Mouse (Mus musculus): ENCODE data around the gene Fam32a. TPM values are rescaled to one million over a fixed set of nuclear protein-coding genes. Genes with fewer than 3 reads are reported as not detected.
A peak's percentile ranks its signal among the peaks of the same experiment; 100 is the strongest.

Fam32a gene
- total RNA-seq, 2 experiments from 2014 or later, result 7.8 to 9.5 TPM

- intact Hi-C loops (cut with DNase I), result no loop called here
- peak; percentile 54 for TF ChIP-seq CTCF (IDR thresholded peaks at IDR 0.05)
- no peak overlapping the region for H3K4me3 ChIP-seq
- H3K27ac ChIP-seq, result no peak overlapping the region
- DNase-seq, result peak; percentile 48
These were observed 37.8 kb downstream of the Fam32a start for GRCm38 (mm10) chr8:72257171-72257901.

GRCm38 (mm10) chr8:72257902-72258238 lies 38.3 kb downstream of the Fam32a start:
- intact Hi-C loops (cut with DNase I), result loop anchor here (1.0 kb wide), 1 partner anchor 108 kb away; no protein-coding TSS in a partner anchor
- no peak overlapping the region for H3K27ac ChIP-seq
- DNase-seq, result no peak
- no peak for TF ChIP-seq CTCF (IDR thresholded peaks at IDR 0.05)
- H3K4me3 ChIP-seq, result no peak overlapping the region

- no peak for DNase-seq
- no peak overlapping the region for H3K4me3 ChIP-seq
- intact Hi-C loops (cut with DNase I), result no loop called here
- H3K27ac ChIP-seq, result peak overlapping the region; percentile 74; the same call in 1 of the 2 replicates
- TF ChIP-seq CTCF (IDR thresholded peaks at IDR 0.05), result no peak
These were observed 40.3 kb downstream of the Fam32a start for GRCm38 (mm10) chr8:72259862-72260261.

GRCm38 (mm10) chr8:72260585-72260984 lies 41.1 kb downstream of the Fam32a start:
- TF ChIP-seq CTCF (IDR thresholded peaks at IDR 0.05), result no peak
- peak; percentile 48 for DNase-seq
- no peak overlapping the region for H3K4me3 ChIP-seq
- peak overlapping the region; percentile 74 for H3K27ac ChIP-seq
- intact Hi-C loops (cut with DNase I), result no loop called here

GRCm38 (mm10) chr8:72261019-72261418 lies 41.5 kb downstream of the Fam32a start:
- intact Hi-C loops (cut with DNase I), result no loop called here
- Histone ChIP-seq H3K4me3 (no peak overlapping the region), H3K27ac (peak overlapping the region; percentile 74)
- TF ChIP-seq CTCF (IDR thresholded peaks at IDR 0.05), result peak; percentile 67
- peak; percentile 42 for DNase-seq

- no peak for DNase-seq
- intact Hi-C loops (cut with DNase I), result no loop called here
- Histone ChIP-seq H3K27ac (peak overlapping the region; percentile 74), H3K4me3 (no peak overlapping the region)
- TF ChIP-seq CTCF (IDR thresholded peaks at IDR 0.05), result no peak
These were observed 41.9 kb downstream of the Fam32a start for GRCm38 (mm10) chr8:72261431-72261830.

- intact Hi-C loops (cut with DNase I), result loop anchor here (1.0 kb wide), 1 partner anchor 104 kb away; no protein-coding TSS in a partner anchor
- no peak overlapping the region for H3K4me3 ChIP-seq
- H3K27ac ChIP-seq, result peak overlapping the region; percentile 74
- TF ChIP-seq CTCF (IDR thresholded peaks at IDR 0.05), result peak; percentile 68
- DNase-seq, result peak; percentile 58
These were observed 42.3 kb downstream of the Fam32a start for GRCm38 (mm10) chr8:72261872-72262271.

- TF ChIP-seq CTCF (IDR thresholded peaks at IDR 0.05), result no peak
- peak overlapping the region; percentile 74 for H3K27ac ChIP-seq
- no peak overlapping the region for H3K4me3 ChIP-seq
- no peak for DNase-seq
- intact Hi-C loops (cut with DNase I), result loop anchor here (1.0 kb wide), 1 partner anchor 104 kb away; no protein-coding TSS in a partner anchor
These were observed 43.2 kb downstream of the Fam32a start for GRCm38 (mm10) chr8:72262756-72263155.

GRCm38 (mm10) chr8:72263451-72263850 lies 43.9 kb downstream of the Fam32a start:
- intact Hi-C loops (cut with DNase I), result no loop called here
- DNase-seq, result no peak
- Histone ChIP-seq H3K4me3 (no peak overlapping the region), H3K27ac (peak overlapping the region; percentile 35; the same call in 1 of the 2 replicates)
- TF ChIP-seq CTCF (IDR thresholded peaks at IDR 0.05), result no peak

GRCm38 (mm10) chr8:72265342-72265741 lies 45.8 kb downstream of the Fam32a start:
- Histone ChIP-seq H3K27ac (peak overlapping the region; percentile 81), H3K4me3 (no peak overlapping the region)
- intact Hi-C loops (cut with DNase I), result no loop called here
- DNase-seq, result peak; percentile 70
- TF ChIP-seq CTCF (IDR thresholded peaks at IDR 0.05), result no peak

- TF ChIP-seq CTCF (IDR thresholded peaks at IDR 0.05), result no peak
- no peak for DNase-seq
- H3K27ac ChIP-seq, result peak overlapping the region; percentile 81
- H3K4me3 ChIP-seq, result no peak overlapping the region
- intact Hi-C loops (cut with DNase I), result no loop called here
These were observed 47.1 kb downstream of the Fam32a start for GRCm38 (mm10) chr8:72266671-72267070.

GRCm38 (mm10) chr8:72267106-72267505 lies 47.6 kb downstream of the Fam32a start:
- peak overlapping the region; percentile 87 for H3K27ac ChIP-seq
- no peak overlapping the region for H3K4me3 ChIP-seq
- intact Hi-C loops (cut with DNase I), result no loop called here
- no peak for TF ChIP-seq CTCF (IDR thresholded peaks at IDR 0.05)
- DNase-seq, result no peak

- H3K4me3 ChIP-seq, result peak overlapping the region; percentile 47
- TF ChIP-seq CTCF (IDR thresholded peaks at IDR 0.05), result no peak
- intact Hi-C loops (cut with DNase I), result no loop called here
- H3K27ac ChIP-seq, result peak overlapping the region; percentile 87
- DNase-seq, result peak; percentile 79
These were observed 48.8 kb downstream of the Fam32a start for GRCm38 (mm10) chr8:72268356-72268755.

GRCm38 (mm10) chr8:72270606-72271005 lies 51.1 kb downstream of the Fam32a start:
- no peak for DNase-seq
- no peak for TF ChIP-seq CTCF (IDR thresholded peaks at IDR 0.05)
- H3K4me3 ChIP-seq, result no peak overlapping the region
- H3K27ac ChIP-seq, result peak overlapping the region; percentile 87
- intact Hi-C loops (cut with DNase I), result no loop called here

Measured in gastrocnemius, adult 2 months (tissue).